30 mouse cellular contexts compared by ENCODE assay signal in the genomic region with DNA sequence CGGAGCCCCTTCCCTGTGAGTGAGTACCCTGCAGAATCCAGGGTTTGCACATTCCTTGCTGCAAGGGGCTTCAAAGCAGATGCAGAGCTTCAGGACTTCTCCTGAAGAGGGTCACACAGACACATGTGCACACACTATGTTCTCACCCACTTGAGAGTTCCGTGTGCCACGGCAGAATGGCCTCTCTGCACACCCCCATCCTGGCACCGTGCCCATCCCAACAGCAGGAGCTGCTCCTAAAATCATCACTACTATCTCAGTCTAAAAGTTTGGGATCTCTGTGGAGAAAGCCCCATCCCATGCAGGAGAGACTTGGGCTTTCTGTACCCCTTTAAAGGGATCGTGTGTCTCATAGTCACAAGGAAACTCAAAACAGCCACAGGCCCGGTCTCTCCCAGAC. TPM values are rescaled to one million over a fixed set of nuclear protein-coding genes. Genes with fewer than 3 reads are reported as not detected.
"Had no signal": no experiment of that assay in that cellular context is flagged by ENCODE, and none has a peak within 500 bp of the region (broad histone marks: within the 10 kb centered on the region; RNA-seq: fewer than 3 reads in every experiment).

No protein-coding gene starts in this region.

- H3K4me3 ChIP-seq: kidney, embryonic 15.5 days; limb, embryonic 10.5 days; limb, embryonic 13.5 days; liver, embryonic 12.5 days; liver, embryonic 15.5 days; midbrain, embryonic 12.5 days; midbrain, embryonic 15.5 days; neural tube, embryonic 12.5 days; neural tube, embryonic 15.5 days had no signal

- H3K4me1 ChIP-seq: liver, embryonic 12.5 days; liver, embryonic 15.5 days had no signal

- DNase-seq: kidney, adult 11 months; kidney, adult 8-10 months; kidney, postnatal 10 days; kidney, postnatal 36 days; layer of hippocampus, postnatal 36 days; lung, adult 18-20 months; lung, postnatal 14 days; right cerebral cortex, postnatal 25 days; thymus, postnatal 36 days had no signal

- H3K36me3 ChIP-seq: kidney, embryonic 15.5 days; limb, embryonic 13.5 days; liver, embryonic 12.5 days; liver, embryonic 15.5 days; midbrain, embryonic 12.5 days; midbrain, embryonic 15.5 days; neural tube, embryonic 12.5 days; neural tube, embryonic 15.5 days had no signal

- H3K9ac ChIP-seq: kidney, embryonic 15.5 days; limb, embryonic 13.5 days; liver, embryonic 12.5 days; liver, embryonic 15.5 days; midbrain, embryonic 12.5 days; midbrain, embryonic 15.5 days; neural tube, embryonic 12.5 days; neural tube, embryonic 15.5 days had no signal

- H3K27ac ChIP-seq: kidney, embryonic 15.5 days; limb, embryonic 10.5 days; limb, embryonic 13.5 days; liver, embryonic 12.5 days; liver, embryonic 15.5 days; macrophage; midbrain, embryonic 12.5 days; midbrain, embryonic 15.5 days; neural tube, embryonic 12.5 days; neural tube, embryonic 15.5 days had no signal

- H3K4me2 ChIP-seq: kidney, embryonic 15.5 days; limb, embryonic 13.5 days; liver, embryonic 12.5 days; liver, embryonic 15.5 days; midbrain, embryonic 12.5 days; midbrain, embryonic 15.5 days; neural tube, embryonic 12.5 days; neural tube, embryonic 15.5 days had no signal

- ATAC-seq: liver, embryonic 12.5 days; midbrain, embryonic 15.5 days had no signal

- H3K9me3 ChIP-seq: kidney, embryonic 15.5 days; limb, embryonic 10.5 days; limb, embryonic 13.5 days; liver, embryonic 12.5 days; liver, embryonic 15.5 days; midbrain, embryonic 12.5 days; midbrain, embryonic 15.5 days; neural tube, embryonic 12.5 days; neural tube, embryonic 15.5 days had no signal

RNA-seq across cellular contexts. Expression of gene Alx3, which starts 8.3 kb away (rescaled TPM):
- total RNA-seq: megakaryocyte, adult 5-6 weeks had no signal
- polyA plus RNA-seq: macrophage; neural tube, embryonic 15.5 days; small intestine, adult 2 months; spleen, adult 2 months; urinary bladder, adult 2 months had no signal

RNA-seq across cellular contexts. Expression of gene Ubl4b, which starts 31.6 kb away (rescaled TPM):
- total RNA-seq: layer of hippocampus, adult 8-10 months; layer of hippocampus, postnatal 10 days; layer of hippocampus, postnatal 36 days; megakaryocyte, adult 5-6 weeks had no signal
- polyA plus RNA-seq: kidney, embryonic 15.5 days; liver, embryonic 12.5 days; liver, embryonic 15.5 days; lung, embryonic 16.5 days; macrophage; midbrain, embryonic 12.5 days; midbrain, embryonic 15.5 days; neural tube, embryonic 12.5 days; neural tube, embryonic 15.5 days; small intestine, adult 2 months; spleen, adult 2 months; stomach, embryonic 16.5 days; urinary bladder, adult 2 months had no signal

RNA-seq across cellular contexts. Expression of gene Gm10961, which starts 44.6 kb away (rescaled TPM):
- total RNA-seq: layer of hippocampus, adult 8-10 months; layer of hippocampus, postnatal 10 days; layer of hippocampus, postnatal 36 days; left cerebral cortex, adult 8-10 months; left cerebral cortex, postnatal 14 days; megakaryocyte, adult 5-6 weeks had no signal
- polyA plus RNA-seq: kidney, embryonic 15.5 days; limb, embryonic 10.5 days; limb, embryonic 13.5 days; liver, embryonic 12.5 days; liver, embryonic 15.5 days; lung, embryonic 16.5 days; macrophage; midbrain, embryonic 12.5 days; midbrain, embryonic 15.5 days; neural tube, embryonic 12.5 days; neural tube, embryonic 15.5 days; small intestine, adult 2 months; spleen, adult 2 months; stomach, embryonic 16.5 days; testis, adult 2 months; urinary bladder, adult 2 months had no signal
